Mouse (Mus musculus): ENCODE data around the gene Dvl3.
"Not testable (repeated sequence)": the region's sequence is repeated elsewhere in the genome, so short reads cannot be mapped to it uniquely, and the experiment has no call there.

The Dvl3 gene

GRCm38 (mm10) chr16:20516726-20517201 lies at the start of gene Dvl3:
TSS of gene Dvl3 (plus strand) at chr16:20516982.
- DNase-seq (ENCODE audit: low spot score): peak; percentile 93

- DNase-seq (ENCODE audit: low spot score): no peak
These were observed 45.8 kb upstream of the Dvl3 start for GRCm38 (mm10) chr16:20470981-20471380.

GRCm38 (mm10) chr16:20471686-20472085 lies 45.1 kb upstream of the Dvl3 start:
- no peak for DNase-seq (ENCODE audit: low spot score)

GRCm38 (mm10) chr16:20473748-20474147 lies 43.0 kb upstream of the Dvl3 start:
- DNase-seq (ENCODE audit: low spot score): no peak

- no peak for DNase-seq (ENCODE audit: low spot score)
These were observed 42.6 kb upstream of the Dvl3 start for GRCm38 (mm10) chr16:20474211-20474610.

- DNase-seq (ENCODE audit: low spot score): no peak
These were observed 42.0 kb upstream of the Dvl3 start for GRCm38 (mm10) chr16:20474786-20475185.

- no peak for DNase-seq (ENCODE audit: low spot score)
These were observed 41.4 kb upstream of the Dvl3 start for GRCm38 (mm10) chr16:20475335-20475734.

GRCm38 (mm10) chr16:20476857-20477256 lies 39.9 kb upstream of the Dvl3 start:
- DNase-seq (ENCODE audit: low spot score): peak; percentile 70

- no peak for DNase-seq (ENCODE audit: low spot score)
These were observed 39.5 kb upstream of the Dvl3 start for GRCm38 (mm10) chr16:20477270-20477669.

GRCm38 (mm10) chr16:20478504-20478903 lies 38.3 kb upstream of the Dvl3 start:
- DNase-seq (ENCODE audit: low spot score): no peak

- not testable (repeated sequence) for DNase-seq (ENCODE audit: low spot score)
These were observed 37.6 kb upstream of the Dvl3 start for GRCm38 (mm10) chr16:20479026-20479760.

GRCm38 (mm10) chr16:20480115-20480514 lies 36.7 kb upstream of the Dvl3 start:
- DNase-seq (ENCODE audit: low spot score): no peak

- no peak for DNase-seq (ENCODE audit: low spot score)
These were observed 35.0 kb upstream of the Dvl3 start for GRCm38 (mm10) chr16:20481746-20482145.

- not testable (repeated sequence) for DNase-seq (ENCODE audit: low spot score)
These were observed 33.1 kb upstream of the Dvl3 start for GRCm38 (mm10) chr16:20483716-20484115.

- no peak for DNase-seq (ENCODE audit: low spot score)
These were observed 31.7 kb upstream of the Dvl3 start for GRCm38 (mm10) chr16:20485061-20485460.

- DNase-seq (ENCODE audit: low spot score): no peak
These were observed 30.7 kb upstream of the Dvl3 start for GRCm38 (mm10) chr16:20486048-20486447.

- DNase-seq (ENCODE audit: low spot score): no peak
These were observed 28.6 kb upstream of the Dvl3 start for GRCm38 (mm10) chr16:20488151-20488550.

GRCm38 (mm10) chr16:20488751-20489150 lies 28.0 kb upstream of the Dvl3 start:
- not testable (repeated sequence) for DNase-seq (ENCODE audit: low spot score)

- DNase-seq (ENCODE audit: low spot score): no peak
These were observed 27.5 kb upstream of the Dvl3 start for GRCm38 (mm10) chr16:20489233-20489632.

- DNase-seq (ENCODE audit: low spot score): peak; percentile 52
These were observed 26.2 kb upstream of the Dvl3 start for GRCm38 (mm10) chr16:20490581-20490980.

GRCm38 (mm10) chr16:20491301-20491700 lies 25.5 kb upstream of the Dvl3 start:
- DNase-seq (ENCODE audit: low spot score): no peak

- no peak for DNase-seq (ENCODE audit: low spot score)
These were observed 23.3 kb upstream of the Dvl3 start for GRCm38 (mm10) chr16:20493452-20493851.

- no peak for DNase-seq (ENCODE audit: low spot score)
These were observed 19.8 kb upstream of the Dvl3 start for GRCm38 (mm10) chr16:20496671-20497600.

Measured in testis, postnatal 10 days (tissue).